Mouse (Mus musculus) thymus, adult 2 months (tissue): ENCODE data around the gene Dpep2nb. TPM values are rescaled to one million over a fixed set of nuclear protein-coding genes. Genes with fewer than 3 reads are reported as not detected.
"Not testable (repeated sequence)": the region's sequence is repeated elsewhere in the genome, so short reads cannot be mapped to it uniquely, and the experiment has no call there.

Experiments
- DNase-seq: peaks from one replicate; pipeline ENCODE4 v3.0.0; 2021
- H3K27ac ChIP-seq: fragments of 200-500 bp; 2 replicates; pipeline ENCODE4 v1.5.1; 2012; ENCODE audit warnings: low read length, control low read depth; ENCODE audit not compliant: control insufficient read depth, insufficient read depth
- H3K27me3 ChIP-seq: fragments of 200-500 bp; 2 replicates; pipeline ENCODE4 v1.6.1; 2012; ENCODE audit warnings: mild to moderate bottlenecking, low read length, moderate library complexity, mixed read lengths; ENCODE audit not compliant: control insufficient read depth, insufficient read depth
- H3K36me3 ChIP-seq: fragments of 200-500 bp; 2 replicates; pipeline ENCODE4 v1.6.1; 2012; ENCODE audit warnings: mild to moderate bottlenecking, low read length, moderate library complexity; ENCODE audit not compliant: control insufficient read depth, insufficient read depth
- H3K4me1 ChIP-seq: fragments of 200-500 bp; replicated peaks from 2 replicates; pipeline ENCODE4 v1.6.1; 2012; ENCODE audit warnings: low read length; ENCODE audit not compliant: control insufficient read depth, insufficient read depth
- H3K4me3 ChIP-seq: fragments of 200-500 bp; 2 replicates; pipeline ENCODE4 v1.5.1; 2012; ENCODE audit warnings: mild to moderate bottlenecking, low read length, control low read depth, moderate library complexity; ENCODE audit not compliant: control insufficient read depth, insufficient read depth
- CTCF ChIP-seq: fragments of 200-500 bp; IDR thresholded peaks from 2 replicates; pipeline ENCODE4 v1.5.1; 2012; ENCODE audit warnings: mild to moderate bottlenecking, control low read depth, low read length, moderate library complexity, borderline replicate concordance; ENCODE audit not compliant: control insufficient read depth, poor library complexity, insufficient read depth; ENCODE audit errors: extremely low read depth
- POLR2A ChIP-seq: fragments of 200-500 bp; IDR thresholded peaks from 2 replicates; pipeline ENCODE4 v1.6.1; 2012; ENCODE audit warnings: mild to moderate bottlenecking, low read length, control low read depth, moderate library complexity; ENCODE audit not compliant: control insufficient read depth, poor library complexity, insufficient read depth; ENCODE audit errors: extremely low read depth
- WGBS: fragments of 180-500 bp; shearing (Covaris S2); methylation state at CpG from one replicate; pipeline ENCODE4 v1.1.7; 2018; 5-methylcytosine and 5-hydroxymethylcytosine counted together
- polyA plus RNA-seq: library from polyadenylated mRNA; depleted of rRNA; stranded (reverse); fragments of >200 nt; gene quantifications from 2 replicates; pipeline ENCODE4 v1.2.3, GENCODE M21; 2012

Gene Dpep2nb
- polyA plus RNA-seq, 1 experiment: not detected

- TF ChIP-seq CTCF: no peak
- no peak for TF ChIP-seq POLR2A
- 79% methylated on average over 4 of the region's 4 CpGs for WGBS
- H3K4me1 ChIP-seq: peaks cover 31% of the 10 kb centered on the region
- DNase-seq: no peak
- H3K4me3 ChIP-seq: no peak overlapping the region
- no peaks in the 10 kb centered on the region for H3K36me3 ChIP-seq
- H3K27me3 ChIP-seq: no peaks in the 10 kb centered on the region
- peak overlapping the region; percentile 78; the same call in 1 of the 2 replicates for H3K27ac ChIP-seq
These were observed 12.5 kb downstream of the Dpep2nb start for GRCm38 (mm10) chr8:105993226-105993625.

GRCm38 (mm10) chr8:105992499-105992898 lies 13.3 kb downstream of the Dpep2nb start:
- DNase-seq: peak; percentile 81
- H3K4me3 ChIP-seq: no peak overlapping the region
- H3K36me3 ChIP-seq: no peaks in the 10 kb centered on the region
- TF ChIP-seq CTCF (no peak), POLR2A (no peak)
- peak overlapping the region; percentile 78 for H3K27ac ChIP-seq
- H3K27me3 ChIP-seq: no peaks in the 10 kb centered on the region
- WGBS: 29% methylated on average over 5 of the region's 5 CpGs
- H3K4me1 ChIP-seq: peaks cover 29% of the 10 kb centered on the region

DNA sequence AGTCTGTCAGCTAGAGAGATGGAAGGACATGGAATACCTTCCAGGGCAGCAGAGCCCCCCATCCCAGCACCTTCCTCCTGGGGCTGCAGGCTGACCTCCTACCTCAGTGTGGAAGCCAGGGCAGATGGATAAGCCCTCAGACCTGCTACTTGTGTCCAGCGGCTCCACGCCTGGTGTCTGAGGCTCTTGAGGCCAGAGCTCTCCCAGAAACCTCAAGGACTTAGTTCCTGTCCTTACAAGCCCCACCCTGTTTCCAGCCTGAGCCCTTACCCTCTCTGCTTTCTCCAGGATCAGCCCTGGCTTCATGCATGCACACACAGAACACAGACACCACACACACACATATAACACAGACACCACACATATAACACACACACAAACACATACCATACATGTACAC lies 14.2 kb downstream of the Dpep2nb start:
- Histone ChIP-seq H3K4me3 (no peak overlapping the region), H3K27ac (no peak overlapping the region), H3K36me3 (no peaks in the 10 kb centered on the region), H3K27me3 (no peaks in the 10 kb centered on the region), H3K4me1 (peaks cover 28% of the 10 kb centered on the region)
- no peak for TF ChIP-seq POLR2A
- no peak for TF ChIP-seq CTCF
- peak; percentile 20 for DNase-seq
- WGBS: 80% methylated on average over 2 of the region's 2 CpGs

- TF ChIP-seq CTCF: peak; percentile 82; the same call in 1 of the 2 replicates
- TF ChIP-seq POLR2A: no peak
- H3K27me3 ChIP-seq: no peaks in the 10 kb centered on the region
- no peaks in the 10 kb centered on the region for H3K36me3 ChIP-seq
- H3K4me3 ChIP-seq: no peak within 1 kb of the TSS
- peaks cover 22% of the 10 kb centered on the region for H3K4me1 ChIP-seq
- H3K27ac ChIP-seq: peak within 1 kb of the TSS; percentile 9
- DNase-seq: peak; percentile 87
- WGBS: 17% methylated on average over 15 of the region's 15 CpGs
These were observed 14.9 kb downstream of the Dpep2nb start, which contains the start of gene Dus2 for GRCm38 (mm10) chr8:105990856-105991387. Gene Dus2 (plus strand): TSS chr8:105991337.

DNA sequence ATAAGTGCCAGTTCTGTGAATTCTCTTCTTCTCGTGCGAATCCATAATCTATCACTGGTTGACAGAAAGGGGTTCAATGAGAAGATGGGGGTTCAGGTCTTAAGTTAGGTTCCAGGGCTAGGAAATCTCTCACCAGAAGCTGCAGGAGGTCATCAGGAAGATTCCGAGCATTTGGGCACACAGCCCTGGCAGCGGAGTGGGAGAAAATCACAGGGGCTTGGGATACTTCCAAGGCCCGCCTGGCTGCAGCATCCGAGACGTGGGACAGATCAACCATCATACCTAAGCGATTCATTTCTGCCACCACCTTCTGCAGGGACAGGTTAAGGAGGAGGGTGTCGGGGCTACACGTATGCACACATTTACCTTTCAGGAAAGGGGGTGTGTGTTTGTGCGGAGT lies 17.2 kb downstream of the Dpep2nb start:
- Histone ChIP-seq H3K4me3 (no peak overlapping the region), H3K4me1 (peaks cover 19% of the 10 kb centered on the region), H3K27ac (no peak overlapping the region), H3K27me3 (no peaks in the 10 kb centered on the region), H3K36me3 (no peaks in the 10 kb centered on the region)
- TF ChIP-seq POLR2A: no peak
- TF ChIP-seq CTCF: no peak
- no peak for DNase-seq
- WGBS: 93% methylated on average over 11 of the region's 11 CpGs

- WGBS: 35% methylated on average over 11 of the region's 11 CpGs
- not testable (repeated sequence) for H3K27me3 ChIP-seq, H3K27ac ChIP-seq, H3K4me1 ChIP-seq, H3K4me3 ChIP-seq, H3K36me3 ChIP-seq, DNase-seq
These were observed 22.4 kb downstream of the Dpep2nb start for GRCm38 (mm10) chr8:105983406-105983805.

- H3K4me1 ChIP-seq: peaks cover 4% of the 10 kb centered on the region; the same call in 1 of the 2 replicates
- WGBS: 89% methylated on average over 1 of the region's 1 CpGs
- no peaks in the 10 kb centered on the region for H3K27me3 ChIP-seq
- H3K36me3 ChIP-seq: no peaks in the 10 kb centered on the region
- no peak for DNase-seq
- H3K27ac ChIP-seq: no peak overlapping the region
- no peak for TF ChIP-seq POLR2A
- TF ChIP-seq CTCF: no peak
- no peak overlapping the region for H3K4me3 ChIP-seq
These were observed 24.6 kb downstream of the Dpep2nb start for GRCm38 (mm10) chr8:105981146-105981545.
